Mouse (Mus musculus): ENCODE results near the gene Aif1.

DNA sequence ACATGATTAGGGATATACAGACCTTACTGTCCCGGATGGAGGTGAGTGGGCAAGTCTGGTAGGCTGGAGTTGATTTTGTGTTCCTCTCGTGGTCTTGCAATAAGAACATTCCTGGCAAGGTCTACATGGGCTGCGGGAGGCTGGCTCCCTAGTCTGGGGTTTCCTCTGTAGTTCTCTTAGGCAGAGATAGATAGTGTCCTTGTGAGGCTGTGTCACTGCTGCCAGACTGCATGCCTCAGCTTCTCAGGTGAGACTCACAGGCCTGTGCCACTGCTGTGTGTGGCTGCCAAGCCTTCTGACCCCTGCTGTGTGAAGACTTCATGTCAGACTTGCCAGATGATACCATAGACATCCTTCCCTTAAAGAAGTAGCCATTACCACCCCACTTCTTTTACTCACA is 36.6 kb downstream of the Aif1 start:
- TF ChIP-seq CTCF (IDR thresholded peaks at IDR 0.05; ENCODE audit: extremely low read depth, insufficient read depth, insufficient read length, insufficient replicate concordance) = no peak
- TF ChIP-seq POLR2A (IDR thresholded peaks at IDR 0.05; ENCODE audit: low read depth, low read length) = no peak
